27 mouse cellular contexts compared by ENCODE assay signal in genomic region chr1:62947807-62948206, GRCm38 (mm10).
DNase-seq lines count a peak whose midpoint lies in the region; ATAC-seq and TF ChIP-seq lines count a peak whose summit lies in the region.
"Had no signal": no experiment of that assay in that cellular context is flagged by ENCODE, and none has a peak within 500 bp of the region (broad histone marks: within the 10 kb centered on the region; RNA-seq: fewer than 3 reads in every experiment).

No protein-coding gene starts in this region.

- no peak overlapping the region for H3K4me2 ChIP-seq in embryonic facial prominence, embryonic 14.5 days (ENCODE audit: low read depth, low read length)
- no peak overlapping the region for H3K4me2 ChIP-seq in kidney, embryonic 15.5 days
- H3K4me2 ChIP-seq in lung, embryonic 14.5 days = no peak overlapping the region
- H3K4me2 ChIP-seq: heart, embryonic 12.5 days; intestine, embryonic 15.5 days; limb, embryonic 13.5 days; liver, embryonic 12.5 days; midbrain, embryonic 15.5 days; stomach, embryonic 15.5 days had no signal

- H3K9ac ChIP-seq in embryonic facial prominence, embryonic 14.5 days (ENCODE audit: low read depth, low read length) = no peak overlapping the region
- no peak overlapping the region for H3K9ac ChIP-seq in kidney, embryonic 15.5 days
- H3K9ac ChIP-seq in lung, embryonic 14.5 days = no peak overlapping the region
- H3K9ac ChIP-seq: heart, embryonic 12.5 days; intestine, embryonic 15.5 days; limb, embryonic 13.5 days; liver, embryonic 12.5 days; midbrain, embryonic 15.5 days; stomach, embryonic 15.5 days had no signal

- H3K4me3 ChIP-seq in embryonic facial prominence, embryonic 14.5 days (ENCODE audit: low read depth, low read length) = no peak overlapping the region
- H3K4me3 ChIP-seq in embryonic facial prominence, embryonic 10.5 days = no peak overlapping the region
- no peak overlapping the region for H3K4me3 ChIP-seq in kidney, embryonic 15.5 days (replicated peaks)
- no peak overlapping the region for H3K4me3 ChIP-seq in lung, embryonic 14.5 days (ENCODE audit: low read depth, low read length)
- H3K4me3 ChIP-seq: forebrain, embryonic 10.5 days; heart, embryonic 12.5 days; hindbrain, embryonic 10.5 days; intestine, embryonic 15.5 days; limb, embryonic 13.5 days; liver, embryonic 12.5 days; midbrain, embryonic 15.5 days; myocyte; stomach, embryonic 15.5 days had no signal

- no peak for DNase-seq in embryonic facial prominence, embryonic 14.5 days (ENCODE audit: low spot score)
- no peak for DNase-seq in embryonic facial prominence, embryonic 10.5 days (ENCODE audit: low spot score)
- DNase-seq in lung, embryonic 14.5 days = peak; percentile 53
- peak; percentile 76 for DNase-seq in lung, postnatal 25 days (ENCODE audit: low spot score)
- DNase-seq in left cerebral cortex, adult 8-10 months (ENCODE audit: low spot score in 2 of 2) = no peak
- no peak for DNase-seq in Muller cell, postnatal 12 days (ENCODE audit: inconsistent ontology term)
- DNase-seq in embryo, embryonic 10.5 days (ENCODE audit: low spot score) = no peak
- DNase-seq: adrenal gland, postnatal 36 days; cerebellum, adult 9-10 months; gastrocnemius, postnatal 10 days; heart, adult 18-20 months; heart, postnatal 10 days; thymus, adult 18-20 months; thymus, postnatal 4 days had no signal

- ATAC-seq in embryonic facial prominence, embryonic 14.5 days (ENCODE audit: low read depth) = peak; percentile 57; the same call in 1 of the 2 replicates
- peak; percentile 52; the same call in 1 of the 2 replicates for ATAC-seq in kidney, embryonic 15.5 days (replicated peaks; ENCODE audit: low FRiP score)
- peak; percentile 72 for ATAC-seq in lung, embryonic 14.5 days (ENCODE audit: insufficient read depth)
- ATAC-seq: forebrain, embryonic 16.5 days; hindbrain, embryonic 16.5 days; intestine, embryonic 15.5 days; liver, embryonic 12.5 days; midbrain, embryonic 15.5 days had no signal

- peaks cover 13% of the 10 kb centered on the region for H3K4me1 ChIP-seq in embryonic facial prominence, embryonic 14.5 days (ENCODE audit: control insufficient read depth, insufficient read depth, low read length)
- peaks cover 11% of the 10 kb centered on the region; the same call in 1 of the 2 replicates for H3K4me1 ChIP-seq in embryonic facial prominence, embryonic 10.5 days
- H3K4me1 ChIP-seq in kidney, embryonic 15.5 days = peaks cover 25% of the 10 kb centered on the region
- peaks cover 4% of the 10 kb centered on the region; the same call in 1 of the 2 replicates for H3K4me1 ChIP-seq in lung, embryonic 14.5 days (ENCODE audit: insufficient read depth)
- H3K4me1 ChIP-seq: heart, embryonic 12.5 days; liver, embryonic 12.5 days; stomach, embryonic 15.5 days had no signal

- H3K27me3 ChIP-seq in embryonic facial prominence, embryonic 14.5 days (replicated peaks; ENCODE audit: control insufficient read depth, insufficient read depth, low read length) = no peaks in the 10 kb centered on the region
- H3K27me3 ChIP-seq in embryonic facial prominence, embryonic 10.5 days (replicated peaks; ENCODE audit: low read depth, poor library complexity, severe bottlenecking) = 0 out of 2 replicates have a peak, but pooled peaks cover 8% of the 10 kb centered on the region
- peaks cover 3% of the 10 kb centered on the region; the same call in 1 of the 2 replicates for H3K27me3 ChIP-seq in kidney, embryonic 15.5 days
- H3K27me3 ChIP-seq in lung, embryonic 14.5 days (ENCODE audit: insufficient read depth, low read length) = no peaks in the 10 kb centered on the region
- H3K27me3 ChIP-seq: heart, embryonic 12.5 days; intestine, embryonic 15.5 days; midbrain, embryonic 15.5 days; stomach, embryonic 15.5 days had no signal

- no peak overlapping the region for H3K27ac ChIP-seq in embryonic facial prominence, embryonic 14.5 days (replicated peaks; ENCODE audit: low read depth, low read length)
- H3K27ac ChIP-seq in embryonic facial prominence, embryonic 10.5 days (replicated peaks) = no peak overlapping the region
- 0 out of 2 replicates have a peak overlapping the region, but pooled peaks have one; percentile 27 for H3K27ac ChIP-seq in kidney, embryonic 15.5 days
- H3K27ac ChIP-seq in lung, embryonic 14.5 days (ENCODE audit: low read depth) = peak overlapping the region; percentile 47; the same call in 1 of the 2 replicates
- H3K27ac ChIP-seq: forebrain, embryonic 10.5 days; hindbrain, embryonic 10.5 days; intestine, embryonic 15.5 days; limb, embryonic 13.5 days; liver, embryonic 12.5 days; macrophage; midbrain, embryonic 15.5 days; stomach, embryonic 15.5 days had no signal

- no peaks in the 10 kb centered on the region for H3K36me3 ChIP-seq in embryonic facial prominence, embryonic 14.5 days (ENCODE audit: control insufficient read depth, insufficient read depth, low read length)
- H3K36me3 ChIP-seq in embryonic facial prominence, embryonic 10.5 days (replicated peaks) = no peaks in the 10 kb centered on the region
- no peaks in the 10 kb centered on the region for H3K36me3 ChIP-seq in kidney, embryonic 15.5 days
- no peaks in the 10 kb centered on the region for H3K36me3 ChIP-seq in lung, embryonic 14.5 days (ENCODE audit: insufficient read depth)
- H3K36me3 ChIP-seq: forebrain, embryonic 10.5 days; heart, embryonic 12.5 days; hindbrain, embryonic 10.5 days; intestine, embryonic 15.5 days; limb, embryonic 13.5 days; liver, embryonic 12.5 days; midbrain, embryonic 15.5 days; stomach, embryonic 15.5 days had no signal

- no peaks in the 10 kb centered on the region for H3K9me3 ChIP-seq in embryonic facial prominence, embryonic 14.5 days (ENCODE audit: control insufficient read depth, low read length)
- H3K9me3 ChIP-seq in embryonic facial prominence, embryonic 10.5 days = no peaks in the 10 kb centered on the region
- H3K9me3 ChIP-seq in kidney, embryonic 15.5 days (replicated peaks) = no peaks in the 10 kb centered on the region
- H3K9me3 ChIP-seq in lung, embryonic 14.5 days (ENCODE audit: low read depth, low read length) = no peaks in the 10 kb centered on the region
- H3K9me3 ChIP-seq: forebrain, embryonic 10.5 days; heart, embryonic 12.5 days; hindbrain, embryonic 10.5 days; intestine, embryonic 15.5 days; limb, embryonic 13.5 days; liver, embryonic 12.5 days; midbrain, embryonic 15.5 days; stomach, embryonic 15.5 days had no signal

- TF ChIP-seq CTCF in lung, embryonic 14.5 days (IDR thresholded peaks at IDR 0.05; ENCODE audit: low read depth) = no peak

Comparison
In these comparisons a context has a peak if more than half of its experiments do, and no peak if none do; other contexts are left out.
1. DNase-seq: peak in lung, embryonic 14.5 days (single experiment) and lung, postnatal 25 days (single experiment); none in embryonic facial prominence, embryonic 14.5 days (single experiment), embryonic facial prominence, embryonic 10.5 days (single experiment), left cerebral cortex, adult 8-10 months (0 of 2), Muller cell, postnatal 12 days (single experiment) and embryo, embryonic 10.5 days (single experiment).
2. H3K27ac ChIP-seq: peak in kidney, embryonic 15.5 days (single experiment) and lung, embryonic 14.5 days (single experiment); none in embryonic facial prominence, embryonic 14.5 days (single experiment) and embryonic facial prominence, embryonic 10.5 days (single experiment).
3. Peak in every context shown above with its lines, with median percentiles within 50 percentile points of each other: ATAC-seq.